Comparison of ENCODE assay signal across 14 mouse cellular contexts in genomic region chr9:70269349-70269748, GRCm38 (mm10).
DNase-seq lines count a peak whose midpoint lies in the region; ATAC-seq and TF ChIP-seq lines count a peak whose summit lies in the region.
"Had no signal": no experiment of that assay in that cellular context is flagged by ENCODE, and none has a peak within 500 bp of the region (broad histone marks: within the 10 kb centered on the region; RNA-seq: fewer than 3 reads in every experiment).

No protein-coding gene starts in this region.

- peak overlapping the region; percentile 51 for H3K27ac ChIP-seq in heart, adult 2 months
- H3K27ac ChIP-seq in lung, postnatal 0 days (ENCODE audit: low read length): peak overlapping the region; percentile 26; the same call in 1 of the 2 replicates
- H3K27ac ChIP-seq in hindbrain, embryonic 13.5 days: 0 out of 2 replicates have a peak overlapping the region, but pooled peaks have one; percentile 23
- H3K27ac ChIP-seq in olfactory bulb, adult 2 months (ENCODE audit: insufficient read depth, low read depth, low read length): peak overlapping the region; percentile 60; the same call in 1 of the 2 replicates
- H3K27ac ChIP-seq: liver, embryonic 12.5 days had no signal

- no peaks in the 10 kb centered on the region for H3K27me3 ChIP-seq in heart, adult 2 months (ENCODE audit: control insufficient read depth, insufficient read depth, low read length)
- no peaks in the 10 kb centered on the region for H3K27me3 ChIP-seq in lung, postnatal 0 days (replicated peaks; ENCODE audit: insufficient read depth, low read length)
- H3K27me3 ChIP-seq in hindbrain, embryonic 13.5 days: no peaks in the 10 kb centered on the region
- H3K27me3 ChIP-seq: CH12.LX had no signal

- intact Hi-C loops in heart, adult 2 months (cut with DNase I): no loop called here
- intact Hi-C loops in heart, postnatal 36 days (cut with DNase I): no loop called here

- no peak for TF ChIP-seq POLR2A in heart, adult 2 months (IDR thresholded peaks at IDR 0.05; ENCODE audit: insufficient read depth, low read depth, low read length)
- no peak for TF ChIP-seq POLR2A in lung, adult 2 months (IDR thresholded peaks at IDR 0.05; ENCODE audit: borderline replicate concordance, extremely low read depth, low read depth, low read length)
- TF ChIP-seq POLR2A in olfactory bulb, adult 2 months (IDR thresholded peaks at IDR 0.05; ENCODE audit: insufficient read depth, low read depth, low read length): no peak

- H3K79me2 ChIP-seq in heart, adult 2 months (replicated peaks; ENCODE audit: control insufficient read depth, insufficient read depth, low read length): no peaks in the 10 kb centered on the region

- no peak for TF ChIP-seq EP300 in heart, adult 2 months (IDR thresholded peaks at IDR 0.05; ENCODE audit: insufficient read depth, low read depth, low read length)
- TF ChIP-seq EP300 in lung, postnatal 0 days (IDR thresholded peaks at IDR 0.05): no peak

- H3K4me2 ChIP-seq in lung, postnatal 0 days (replicated peaks; ENCODE audit: low read depth, low read length): no peak overlapping the region
- no peak overlapping the region for H3K4me2 ChIP-seq in hindbrain, embryonic 13.5 days
- H3K4me2 ChIP-seq: liver, embryonic 12.5 days had no signal

- no peak overlapping the region for H3K4me3 ChIP-seq in heart, adult 2 months
- no peak overlapping the region for H3K4me3 ChIP-seq in lung, postnatal 0 days (ENCODE audit: low read depth, low read length)
- no peak overlapping the region for H3K4me3 ChIP-seq in lung, adult 2 months (replicated peaks; ENCODE audit: extremely low read depth, low read depth, low read length)
- no peak overlapping the region for H3K4me3 ChIP-seq in hindbrain, embryonic 13.5 days
- no peak overlapping the region for H3K4me3 ChIP-seq in olfactory bulb, adult 2 months (ENCODE audit: insufficient read depth, low read depth, low read length)
- H3K4me3 ChIP-seq: liver, embryonic 12.5 days had no signal

- no peak for ATAC-seq in lung, postnatal 0 days
- no peak for ATAC-seq in hindbrain, embryonic 13.5 days (ENCODE audit: low FRiP score)
- ATAC-seq: liver, embryonic 12.5 days had no signal

- H3K9ac ChIP-seq in heart, adult 2 months (ENCODE audit: low read depth, low read length): no peak overlapping the region
- no peak overlapping the region for H3K9ac ChIP-seq in lung, postnatal 0 days (replicated peaks; ENCODE audit: low read depth)
- H3K9ac ChIP-seq in hindbrain, embryonic 13.5 days: no peak overlapping the region
- H3K9ac ChIP-seq: liver, embryonic 12.5 days had no signal

- no peak for DNase-seq in heart, adult 2 months
- no peak for DNase-seq in heart, adult 9 months (ENCODE audit: low spot score in 2 of 2)
- no peak for DNase-seq in lung, postnatal 0 days (ENCODE audit: low spot score)
- no peak for DNase-seq in lung, adult 2 months
- no peak for DNase-seq in kidney, adult 9 months
- DNase-seq in heart, postnatal 36 days: no peak
- DNase-seq: adrenal gland, adult 2 months; cerebellum, postnatal 14 days; kidney, adult 8-10 months; thymus, postnatal 4 days had no signal

- WGBS in heart, adult 2 months: 58% methylated on average over 10 of the region's 10 CpGs
- 51% methylated on average over 10 of the region's 10 CpGs for WGBS in lung, postnatal 0 days
- WGBS in lung, adult 2 months: 51% methylated on average over 10 of the region's 10 CpGs
- 23% methylated on average over 10 of the region's 10 CpGs for WGBS in hindbrain, embryonic 13.5 days
- WGBS in olfactory bulb, adult 2 months: 64% methylated on average over 10 of the region's 10 CpGs

- peaks cover under 1% of the 10 kb centered on the region for H3K36me3 ChIP-seq in heart, adult 2 months (ENCODE audit: control insufficient read depth, insufficient read depth, low read length)
- H3K36me3 ChIP-seq in lung, postnatal 0 days (ENCODE audit: insufficient read depth, low read length): no peaks in the 10 kb centered on the region
- H3K36me3 ChIP-seq in hindbrain, embryonic 13.5 days: no peaks in the 10 kb centered on the region
- H3K36me3 ChIP-seq: liver, embryonic 12.5 days had no signal

- TF ChIP-seq CTCF in heart, adult 2 months (IDR thresholded peaks at IDR 0.05): no peak
- no peak for TF ChIP-seq CTCF in lung, postnatal 0 days (IDR thresholded peaks at IDR 0.05)
- no peak for TF ChIP-seq CTCF in lung, adult 2 months (IDR thresholded peaks at IDR 0.05; ENCODE audit: insufficient read depth, low read length)
- TF ChIP-seq CTCF in olfactory bulb, adult 2 months (IDR thresholded peaks at IDR 0.05; ENCODE audit: insufficient read depth, low read depth, low read length): no peak

- H3K9me3 ChIP-seq in lung, postnatal 0 days (ENCODE audit: low read length): no peaks in the 10 kb centered on the region
- no peaks in the 10 kb centered on the region for H3K9me3 ChIP-seq in hindbrain, embryonic 13.5 days
- H3K9me3 ChIP-seq: liver, embryonic 12.5 days had no signal

- H3K4me1 ChIP-seq in heart, adult 2 months (ENCODE audit: control insufficient read depth, insufficient read depth, low read length): peaks cover 8% of the 10 kb centered on the region
- H3K4me1 ChIP-seq in lung, postnatal 0 days (ENCODE audit: insufficient read depth, low read depth, low read length): peaks cover 7% of the 10 kb centered on the region; the same call in 1 of the 2 replicates
- H3K4me1 ChIP-seq in lung, adult 2 months (ENCODE audit: control insufficient read depth, insufficient read depth, low read length): peaks cover 15% of the 10 kb centered on the region
- H3K4me1 ChIP-seq in hindbrain, embryonic 13.5 days (replicated peaks): peaks cover 8% of the 10 kb centered on the region; the same call in 1 of the 2 replicates
- peaks cover 8% of the 10 kb centered on the region for H3K4me1 ChIP-seq in olfactory bulb, adult 2 months (ENCODE audit: control insufficient read depth, insufficient read depth, low read length)
- H3K4me1 ChIP-seq: liver, embryonic 12.5 days had no signal
